Mouse (Mus musculus) layer of hippocampus, adult 9-10 months (tissue): Measurements from ENCODE around the gene Rpl13a.
"Not testable (repeated sequence)": the region's sequence is repeated elsewhere in the genome, so short reads cannot be mapped to it uniquely, and the experiment has no call there.

Source experiments
- DNase-seq: peaks from one replicate; pipeline ENCODE4 v3.0.0; 2022; ENCODE audit warnings: low spot score

Gene Rpl13a

DNA sequence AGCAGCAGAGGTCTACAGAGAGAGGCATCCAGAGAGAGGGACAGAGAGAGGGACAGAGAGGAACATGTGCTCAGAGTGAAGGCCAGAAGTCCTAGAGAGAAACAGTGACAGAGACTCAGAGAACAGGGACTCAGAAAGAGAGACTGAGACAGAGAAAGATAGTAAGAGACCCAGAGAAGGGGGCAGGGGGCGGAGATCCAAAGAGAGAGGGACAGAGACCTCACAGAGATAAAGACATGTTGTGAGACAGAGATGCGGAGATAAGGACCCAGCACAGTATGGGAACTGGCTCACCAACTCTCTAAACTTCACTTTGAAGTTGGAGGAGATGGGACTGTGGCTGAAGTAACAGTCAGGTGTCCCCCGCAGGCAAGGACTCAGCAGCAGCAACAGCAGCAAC is 6.8 kb upstream of the Rpl13a start:
- DNase-seq, result no peak

DNA sequence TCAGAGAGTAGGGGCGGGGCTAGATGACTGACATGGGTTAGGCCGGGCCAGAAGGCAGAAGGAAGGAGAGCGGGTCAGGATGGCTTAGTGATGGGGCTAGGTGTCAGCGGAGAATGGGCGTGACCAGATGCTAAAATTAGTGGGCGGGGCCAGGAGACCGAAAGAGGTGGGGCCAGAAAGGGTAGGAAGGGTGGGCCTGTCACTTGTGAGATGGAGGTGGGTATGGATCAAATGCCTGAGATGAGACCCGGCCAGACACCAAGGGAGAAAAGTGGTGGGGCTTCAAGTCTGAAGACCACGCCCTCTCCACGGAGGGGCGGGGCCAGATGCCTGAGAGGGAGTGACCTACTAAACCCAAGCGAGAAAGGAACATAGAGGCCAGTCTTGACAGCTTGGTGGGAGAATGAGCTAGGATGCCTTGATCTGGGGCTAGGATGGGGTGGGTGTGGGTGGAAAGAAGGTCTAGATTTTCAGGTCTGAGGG is 6.0 kb upstream of the Rpl13a start:
- DNase-seq, result no peak

DNA sequence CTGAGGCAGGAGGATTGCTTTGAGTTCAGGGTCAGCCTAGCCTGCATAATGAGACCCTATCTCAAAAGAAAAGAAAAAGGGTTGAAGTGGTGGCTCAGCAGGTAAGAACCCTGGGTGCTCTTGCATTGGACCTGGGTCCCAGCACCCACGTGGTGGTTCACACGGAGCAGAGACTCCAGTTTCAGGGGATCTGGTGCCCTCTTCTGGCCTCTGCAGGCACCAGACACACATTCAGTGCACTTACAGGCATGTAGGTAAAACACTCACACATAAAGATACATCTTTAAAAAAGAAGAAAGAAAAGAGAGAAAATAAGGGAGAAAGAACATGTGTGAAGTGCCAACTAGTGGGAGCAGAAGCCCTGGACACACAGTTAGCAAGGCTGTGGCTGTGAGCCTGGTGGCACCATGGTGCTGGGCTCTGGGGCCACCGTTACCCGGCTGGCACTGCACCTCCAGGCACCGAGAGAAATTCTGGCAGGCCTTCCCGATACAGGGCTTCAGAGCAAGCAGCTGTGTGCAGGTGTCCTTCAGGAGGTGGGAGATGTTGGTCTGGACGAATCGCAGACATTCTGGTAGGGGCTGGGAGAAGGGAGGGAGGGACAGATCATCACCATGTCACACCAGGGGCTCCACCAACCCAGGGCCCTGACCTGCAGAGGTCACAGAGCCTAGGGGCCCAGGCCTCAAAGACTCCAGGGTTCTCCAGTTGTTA is 5.0 kb upstream of the Rpl13a start:
- DNase-seq, result no peak

DNA sequence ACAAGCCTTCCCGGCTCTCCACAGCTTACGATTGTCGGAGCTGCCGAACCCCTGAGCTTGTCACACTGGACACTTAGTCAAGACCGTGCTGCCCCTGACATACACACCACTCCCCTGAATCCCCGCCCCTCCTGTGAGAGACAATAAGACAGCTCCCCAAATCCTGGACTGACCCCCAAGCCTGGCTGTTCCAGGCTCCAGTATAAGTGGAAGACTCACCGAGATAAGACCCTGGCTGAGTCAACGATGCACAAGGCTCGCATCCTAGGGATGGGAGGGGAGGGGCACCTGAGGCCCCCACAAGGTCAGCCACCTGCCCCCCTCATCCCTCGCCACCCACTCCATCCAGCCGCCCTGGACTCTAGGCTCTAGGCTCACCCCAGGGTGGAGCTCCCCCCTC is 3.3 kb upstream of the Rpl13a start:
- DNase-seq, result no peak

DNA sequence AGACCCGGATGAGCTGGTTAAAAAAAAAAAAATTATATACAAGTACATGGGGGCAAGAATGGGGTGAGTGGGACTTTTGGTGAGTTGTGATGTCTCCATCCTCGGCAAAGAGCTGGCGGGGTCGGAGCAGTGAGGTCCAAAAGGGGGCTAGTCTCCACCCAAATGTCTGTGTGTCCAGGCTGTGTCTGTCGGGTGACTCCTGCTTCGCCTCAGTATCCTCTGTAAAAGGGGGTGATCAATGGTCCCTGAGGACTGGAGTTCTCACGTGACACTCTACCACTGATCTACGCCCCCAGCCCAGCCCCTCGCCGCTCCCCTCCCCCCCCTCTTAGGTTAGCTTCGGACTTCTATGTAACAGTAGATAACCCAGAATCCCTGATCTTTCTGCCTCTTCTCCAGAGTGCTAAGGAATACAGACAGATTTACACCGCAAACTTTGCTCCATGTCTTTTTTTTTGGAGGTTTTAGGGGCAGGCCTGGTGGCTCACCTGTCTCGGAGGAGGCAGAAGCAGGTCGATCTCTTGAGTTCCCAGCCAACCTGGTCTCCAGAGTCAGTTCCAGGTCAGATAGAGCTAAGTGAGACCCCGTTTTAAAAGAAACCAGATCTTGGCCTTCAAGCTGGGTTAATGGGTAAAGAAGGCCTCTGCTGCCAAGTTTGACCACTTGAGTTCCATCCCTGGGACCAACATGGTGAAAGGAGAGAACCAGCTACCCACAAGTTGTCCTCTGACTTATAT is 1.4 kb upstream of the Rpl13a start:
- no peak for DNase-seq

DNA sequence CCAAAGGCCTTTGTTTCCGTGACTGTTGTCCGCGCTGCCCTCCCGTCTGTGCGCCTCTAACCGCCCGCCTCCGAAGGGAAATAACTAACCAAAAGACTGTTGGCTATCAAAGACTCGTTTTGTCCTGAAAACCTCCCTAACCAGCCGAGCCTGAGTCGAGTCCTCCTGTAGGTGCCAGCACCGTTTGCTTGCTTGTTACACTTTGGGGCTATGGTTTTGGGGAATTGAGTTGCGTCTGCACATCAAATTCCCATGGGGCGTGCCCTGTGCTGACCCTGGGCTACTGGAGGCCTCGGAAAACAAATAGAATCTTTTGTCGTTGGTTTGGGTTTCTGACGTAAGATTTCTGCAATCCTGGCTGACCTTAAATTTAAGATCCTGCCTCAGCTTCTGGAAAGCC is 757 bp upstream of the Rpl13a start:
- DNase-seq, result no peak

DNA sequence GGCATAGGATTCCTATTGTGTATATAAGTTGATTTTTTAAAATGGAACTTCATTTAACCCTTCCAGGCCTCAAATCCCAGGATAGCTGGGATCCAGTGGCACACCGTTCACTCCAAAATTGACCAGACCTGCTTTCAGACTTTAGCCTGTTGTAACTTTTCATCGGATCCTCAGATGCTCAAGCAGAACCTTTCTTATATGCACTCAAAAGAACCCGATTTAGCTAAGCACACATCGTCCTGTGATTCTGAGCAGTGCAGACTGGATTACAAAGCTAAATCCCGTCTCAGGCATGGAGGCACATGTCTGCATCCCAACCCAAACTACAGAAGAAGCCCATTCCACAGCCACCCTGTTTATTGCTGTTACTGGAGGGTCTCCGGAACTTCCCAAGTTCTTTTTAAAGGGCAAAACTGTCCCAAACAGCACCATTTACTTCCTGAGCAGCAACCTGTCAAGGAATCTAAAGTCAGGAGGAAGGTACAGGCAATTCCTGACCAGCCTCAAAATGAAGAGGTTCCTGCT is 799 bp downstream of the Rpl13a start:
- no peak for DNase-seq

DNA sequence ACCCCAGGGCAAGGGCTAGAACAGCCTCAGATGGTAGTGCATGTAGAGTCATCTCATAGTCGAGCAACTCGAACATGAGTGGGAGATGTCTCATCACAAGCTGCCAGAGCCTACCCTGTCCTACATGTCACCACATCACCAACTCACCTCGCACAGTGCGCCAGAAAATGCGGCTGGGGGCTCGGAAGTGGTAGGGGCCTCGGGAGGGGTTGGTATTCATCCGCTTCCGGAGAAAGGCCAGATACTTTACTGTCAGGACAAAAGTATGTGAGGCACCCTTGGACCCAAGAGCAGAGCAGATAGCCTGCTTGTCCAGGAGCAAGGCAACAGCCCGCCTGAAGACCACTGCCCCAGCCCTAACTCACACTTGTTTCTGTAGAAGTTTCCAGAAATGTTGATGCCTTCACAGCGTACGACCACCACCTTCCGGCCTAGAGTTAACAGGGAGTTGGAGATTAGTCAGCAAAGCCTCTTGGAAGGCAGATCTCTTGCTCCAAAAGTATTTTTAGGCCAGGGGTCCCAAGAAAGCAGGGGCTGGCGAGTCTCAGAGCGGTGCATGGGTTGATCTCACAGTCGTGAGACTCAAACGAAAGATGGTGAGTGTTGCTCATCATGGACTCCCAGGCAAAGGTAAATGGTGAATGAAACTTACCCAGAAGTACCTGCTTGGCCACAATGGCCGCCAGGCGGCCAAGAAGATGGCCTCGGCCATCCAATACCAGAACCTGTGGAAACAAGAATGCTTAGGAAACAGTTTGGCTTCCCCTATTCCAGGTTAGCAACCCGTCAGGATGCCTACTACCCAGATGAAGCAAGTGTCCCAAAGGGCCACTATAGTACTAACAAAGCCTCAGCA is 1.5 kb downstream of the Rpl13a start:
- no peak for DNase-seq

DNA sequence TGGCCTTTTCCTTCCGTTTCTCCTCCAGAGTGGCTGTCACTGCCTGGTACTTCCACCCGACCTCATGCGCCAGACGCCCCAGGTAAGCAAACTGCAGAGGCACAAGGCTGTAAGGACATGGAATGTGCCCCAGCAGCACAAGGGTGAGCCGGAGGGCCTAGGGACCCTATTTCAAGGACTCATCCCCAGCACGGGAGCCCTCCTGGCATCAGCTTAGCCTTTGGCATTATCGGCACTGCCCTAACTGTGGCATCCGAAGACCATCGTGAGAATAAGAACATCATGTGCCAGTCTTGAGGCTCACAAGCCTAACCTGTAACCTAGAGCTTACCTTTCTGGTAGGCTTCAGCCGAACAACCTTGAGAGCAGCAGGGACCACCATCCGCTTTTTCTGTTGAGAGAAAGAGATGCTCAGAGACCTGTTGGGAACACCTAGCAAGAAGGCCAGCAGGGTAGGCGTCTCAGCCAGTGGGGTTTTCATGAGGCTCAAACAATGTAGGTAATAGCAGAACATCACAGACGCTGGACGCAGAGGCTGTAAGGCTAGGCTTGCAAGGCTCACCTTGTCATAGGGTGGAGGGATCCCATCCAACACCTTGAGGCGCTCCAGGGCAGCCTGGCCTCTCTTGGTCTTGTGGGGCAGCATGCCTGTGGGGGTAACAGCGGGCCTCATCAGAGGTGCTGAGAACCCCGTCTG is 2.3 kb downstream of the Rpl13a start:
- DNase-seq, result no peak

DNA sequence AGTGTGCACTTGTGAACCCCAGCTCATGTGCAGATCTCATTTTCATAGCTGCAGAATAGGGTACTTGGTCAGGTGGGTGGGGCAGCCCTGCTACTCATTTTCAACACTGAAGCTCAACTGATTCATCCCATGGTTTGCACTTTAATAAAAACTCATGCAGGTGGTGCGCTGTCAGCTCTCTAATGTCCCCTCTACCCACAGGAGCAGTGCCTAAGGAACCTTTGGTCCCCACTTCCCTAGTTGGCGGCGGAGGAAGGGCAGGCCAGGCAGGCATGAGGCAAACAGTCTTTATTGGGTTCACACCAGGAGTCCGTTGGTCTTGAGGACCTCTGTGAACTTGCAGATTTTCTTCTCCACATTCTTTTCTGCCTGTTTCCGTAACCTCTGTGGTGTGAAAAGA is 2.9 kb downstream of the Rpl13a start:
- DNase-seq, result not testable (repeated sequence)

DNA sequence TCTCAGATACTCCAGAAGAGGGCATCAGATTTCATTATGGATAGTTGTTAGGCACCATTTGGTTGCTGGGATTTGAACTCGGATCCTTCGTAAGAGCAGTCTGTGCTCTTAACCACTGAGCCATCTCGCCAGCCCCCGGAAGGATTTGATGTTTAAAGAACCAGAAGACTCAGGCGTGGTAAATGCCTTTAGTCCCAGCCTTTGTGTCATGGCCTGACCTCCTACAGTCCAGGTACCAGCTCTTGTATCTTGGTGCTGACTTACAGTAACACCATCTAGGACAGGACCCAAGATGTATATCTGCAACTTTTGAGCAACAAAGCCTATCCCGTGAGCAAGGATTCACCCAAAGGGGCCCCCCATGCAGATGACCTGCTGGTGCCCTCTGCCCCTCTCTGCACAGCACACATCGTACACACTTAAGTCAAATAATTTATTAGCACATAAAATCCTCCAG is 3.4 kb downstream of the Rpl13a start:
- DNase-seq, result no peak

DNA sequence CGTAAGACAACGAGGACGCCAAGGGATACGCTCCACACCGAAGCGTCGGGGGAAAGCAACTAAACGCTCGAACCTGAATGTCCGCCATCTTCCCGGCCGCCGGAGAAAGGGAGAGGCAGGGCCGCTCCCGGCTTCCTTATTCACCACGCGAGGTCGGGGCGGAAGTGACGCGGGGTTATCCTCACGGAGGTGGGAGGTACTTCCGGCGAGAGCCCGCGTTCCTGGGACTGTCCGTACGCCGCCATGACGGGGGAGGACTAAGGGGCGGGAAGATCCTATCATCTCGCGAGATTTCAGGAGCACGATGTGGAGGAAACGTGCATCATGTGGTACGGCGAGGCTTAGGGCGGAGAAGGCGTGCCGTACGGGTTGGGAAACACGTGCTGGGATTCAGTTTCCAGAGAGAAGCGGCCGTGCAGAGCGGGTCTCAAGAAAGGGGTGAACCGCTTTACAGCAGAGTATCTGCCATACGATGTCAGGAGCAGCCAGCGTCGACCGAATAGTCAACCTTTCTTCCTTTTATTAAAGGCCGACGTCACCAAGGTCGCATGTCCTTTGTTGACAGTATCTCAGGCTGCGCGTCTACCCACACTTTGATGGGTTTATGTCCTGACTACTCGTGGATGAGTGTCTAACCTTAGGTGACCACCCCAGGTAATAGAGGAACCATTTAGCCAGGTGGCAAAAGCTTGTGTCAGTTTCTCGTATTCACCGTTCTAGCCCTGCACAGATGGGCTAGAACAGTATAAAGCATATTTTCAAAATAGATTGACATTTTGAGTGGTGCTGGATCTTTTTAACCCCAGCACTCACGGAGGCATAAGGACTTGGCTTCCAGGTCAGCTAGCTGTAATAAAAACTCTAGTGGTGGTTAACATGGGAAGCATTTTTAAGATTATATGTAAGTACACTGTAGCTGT is 4.1 kb downstream of the Rpl13a start, which contains the start of gene Rps11:
Gene Rps11, minus strand, starts transcription at position 216 of the 920 bp plus-strand sequence.
- peak; percentile 95 for DNase-seq

DNA sequence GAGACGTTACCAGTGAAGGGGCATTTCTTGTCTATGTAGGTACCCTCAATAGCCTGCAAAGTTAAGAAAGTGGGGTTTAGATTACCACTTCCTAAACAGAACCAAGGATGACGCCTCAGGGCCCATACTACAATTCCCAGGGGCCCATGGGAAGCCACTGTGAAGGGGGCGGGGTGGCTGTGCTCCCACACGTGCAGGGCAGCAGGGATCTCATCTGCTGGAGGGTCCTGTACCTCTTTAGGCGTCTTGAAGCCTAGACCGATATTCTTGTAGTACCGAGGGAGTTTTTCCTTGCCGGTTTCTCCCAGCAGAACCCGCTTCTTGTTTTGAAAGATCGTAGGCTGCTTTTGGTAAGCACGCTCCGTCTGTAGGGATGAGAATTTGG is 5.4 kb downstream of the Rpl13a start:
- DNase-seq, result no peak

DNA sequence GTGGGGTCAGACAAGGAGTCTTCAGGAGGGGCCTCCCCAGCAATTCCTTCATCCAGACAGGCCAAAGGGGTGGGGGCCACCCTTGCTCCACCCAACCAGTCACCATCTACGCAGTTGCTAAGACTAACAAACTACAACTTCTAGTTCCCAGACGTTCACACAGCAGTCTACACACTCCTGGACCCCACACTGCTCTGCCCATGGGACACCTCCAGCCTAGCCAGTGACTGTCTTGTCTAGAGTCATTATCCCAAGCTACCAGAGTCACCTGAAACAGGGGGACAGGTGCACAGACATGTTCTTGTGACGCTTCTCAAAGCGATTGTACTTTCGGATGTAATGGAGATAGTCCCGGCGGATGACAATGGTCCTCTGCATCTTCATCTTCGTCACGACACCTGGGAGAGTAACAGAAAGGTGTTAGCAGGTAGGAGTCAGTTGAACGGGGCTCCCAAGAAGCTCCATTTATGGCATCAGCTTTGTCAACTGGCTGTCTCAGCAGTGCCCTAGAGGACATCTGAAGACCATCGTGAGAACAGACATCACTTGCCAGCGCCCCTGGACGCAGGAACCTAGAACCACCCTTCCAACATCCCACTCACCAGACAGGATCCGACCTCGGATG is 5.9 kb downstream of the Rpl13a start:
- no peak for DNase-seq

DNA sequence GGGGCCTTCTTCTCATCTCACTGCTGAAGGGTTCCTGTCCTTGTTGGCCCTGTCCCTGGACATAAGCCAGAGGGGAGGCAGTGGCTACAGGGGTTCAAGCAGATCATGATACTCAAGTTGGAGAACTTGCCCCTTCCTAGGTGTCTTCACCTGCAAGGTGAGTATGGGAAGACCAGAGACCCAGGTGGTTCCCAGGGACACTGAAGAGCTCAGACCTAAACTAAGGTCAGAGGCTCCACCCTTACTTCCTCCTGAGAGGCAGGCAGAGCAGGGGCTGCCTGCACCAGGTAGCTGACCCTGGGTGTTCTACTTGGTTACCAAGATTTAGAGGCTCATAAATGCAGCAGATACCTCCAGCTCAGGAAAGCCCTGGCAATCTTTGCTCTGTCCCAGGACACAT is 6.6 kb downstream of the Rpl13a start:
- DNase-seq, result no peak

DNA sequence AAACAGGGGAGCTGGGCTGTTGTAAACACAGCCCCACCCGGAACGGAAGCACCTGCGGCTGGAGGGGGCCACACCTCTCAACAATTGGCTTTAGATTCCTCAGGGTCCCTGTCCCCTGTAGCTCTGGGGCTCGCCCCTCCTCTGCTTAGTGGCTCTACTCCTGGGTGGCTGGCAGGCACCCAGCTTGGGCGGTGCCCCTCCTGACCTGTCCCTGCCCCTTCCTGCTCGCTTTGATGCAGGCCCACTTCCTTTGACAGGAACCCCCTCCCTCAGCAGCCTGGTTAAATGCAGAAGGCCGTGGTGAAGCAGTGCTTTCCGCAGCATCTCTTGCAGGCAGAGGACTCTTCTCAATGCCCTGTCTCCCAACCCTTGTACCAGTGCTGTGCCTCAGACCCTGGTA is 7.2 kb downstream of the Rpl13a start:
- DNase-seq, result no peak

DNA sequence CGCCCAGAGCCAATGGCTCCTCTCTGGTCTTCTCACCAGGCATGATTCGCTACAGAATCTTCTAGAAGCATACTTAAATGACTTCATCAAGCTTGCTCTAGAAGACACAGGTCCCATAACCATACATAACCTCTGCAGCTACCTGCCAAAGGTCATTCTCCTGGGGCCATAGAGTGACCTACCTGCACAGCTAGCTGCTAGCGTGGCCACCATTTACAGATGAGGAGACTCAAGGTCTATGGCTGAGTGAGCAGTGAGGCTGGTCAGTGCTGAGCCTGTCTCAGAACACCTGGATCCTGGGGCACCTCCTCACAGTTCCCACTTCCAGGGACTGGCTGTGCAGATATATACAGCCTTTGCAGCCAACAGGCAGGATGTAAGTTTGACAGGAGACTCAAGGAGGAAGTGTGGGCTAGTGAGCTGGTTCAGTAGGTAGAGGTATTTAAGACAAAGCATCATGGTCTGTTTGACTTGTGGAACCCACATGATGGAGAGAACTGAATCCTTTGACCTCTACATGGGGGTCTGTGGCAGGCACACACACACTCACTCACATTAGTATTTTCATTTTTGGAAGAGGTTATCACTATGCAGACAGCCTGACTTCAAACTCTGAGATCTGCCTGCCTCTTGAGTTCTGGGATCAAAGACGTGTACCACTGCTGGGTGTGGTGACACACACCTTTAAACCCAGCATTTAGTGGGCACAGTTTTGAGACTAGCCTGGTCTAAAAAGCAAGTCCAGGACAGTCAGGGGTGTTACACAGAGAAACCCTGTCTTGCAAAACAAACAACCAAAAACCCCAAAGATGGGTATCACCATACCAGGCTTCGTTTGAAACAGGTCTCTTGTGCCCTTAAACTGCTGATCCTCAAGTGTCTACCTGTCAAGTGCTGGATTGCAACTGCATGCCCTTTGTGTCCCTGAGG is 8.5 kb downstream of the Rpl13a start:
- no peak for DNase-seq

DNA sequence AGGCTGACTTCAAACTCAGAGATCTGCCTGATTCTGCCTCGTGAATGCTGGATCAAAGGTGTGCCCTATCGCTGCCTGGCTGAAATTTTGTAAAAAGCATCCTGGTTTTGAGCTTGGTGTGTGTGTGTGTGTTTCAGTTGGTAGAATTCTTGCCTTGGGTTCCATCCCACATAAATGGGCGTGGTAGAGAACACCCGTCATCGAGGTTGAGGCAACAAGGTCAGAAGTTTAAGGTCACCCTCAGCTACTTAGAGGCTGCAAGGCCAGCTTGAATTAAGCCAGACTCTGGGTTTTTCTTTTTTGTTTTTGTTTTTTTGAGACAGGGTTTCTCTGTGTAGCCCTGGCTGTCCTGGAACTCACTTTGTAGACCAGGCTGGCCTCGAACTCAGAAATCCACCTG is 10.2 kb downstream of the Rpl13a start:
- no peak for DNase-seq

DNA sequence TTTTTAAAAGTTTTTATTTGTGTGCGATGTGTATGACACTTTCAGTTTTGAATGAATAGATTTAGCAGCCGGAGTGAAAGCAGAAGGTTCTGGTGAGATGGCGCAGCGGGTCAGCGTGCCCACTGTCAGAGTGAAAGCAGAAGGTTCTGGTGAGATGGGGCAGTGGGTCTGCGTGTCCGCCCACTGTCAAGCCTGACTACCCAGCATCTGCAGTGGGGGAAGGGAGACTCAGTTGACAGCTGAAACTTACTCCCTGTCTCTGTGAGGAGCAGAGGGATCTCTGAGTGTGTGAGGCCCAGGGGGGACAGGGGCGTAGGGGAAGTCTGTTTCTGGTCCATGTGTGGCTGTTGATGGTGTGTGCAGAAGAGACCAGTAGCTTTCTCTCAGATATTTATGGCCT is 11.0 kb downstream of the Rpl13a start:
- no peak for DNase-seq
